Mouse (Mus musculus) B cell, adult 67 days (primary cell): ENCODE measurements around the gene Dpp3. TPM values are rescaled to one million over a fixed set of nuclear protein-coding genes. Genes with fewer than 3 reads are reported as not detected.

Experiments used
- total RNA-seq, 2 experiments: library from RNA; stranded (reverse); gene quantifications; 4 replicates each; pipeline ENCODE4 v1.2.4; 2023

Gene Dpp3
- 10 to 100 TPM; 78.9 to 86.2 TPM for total RNA-seq

GRCm38 (mm10) chr19:4927904-4928531 is at the start of gene Dpp3:
Dpp3 (minus strand) TSS chr19:4928287.

GRCm38 (mm10) chr19:4961928-4962601 is 34.0 kb upstream of the Dpp3 start, which contains the start of gene Mrpl11:
Mrpl11 (plus strand) TSS chr19:4962147.

DNA sequence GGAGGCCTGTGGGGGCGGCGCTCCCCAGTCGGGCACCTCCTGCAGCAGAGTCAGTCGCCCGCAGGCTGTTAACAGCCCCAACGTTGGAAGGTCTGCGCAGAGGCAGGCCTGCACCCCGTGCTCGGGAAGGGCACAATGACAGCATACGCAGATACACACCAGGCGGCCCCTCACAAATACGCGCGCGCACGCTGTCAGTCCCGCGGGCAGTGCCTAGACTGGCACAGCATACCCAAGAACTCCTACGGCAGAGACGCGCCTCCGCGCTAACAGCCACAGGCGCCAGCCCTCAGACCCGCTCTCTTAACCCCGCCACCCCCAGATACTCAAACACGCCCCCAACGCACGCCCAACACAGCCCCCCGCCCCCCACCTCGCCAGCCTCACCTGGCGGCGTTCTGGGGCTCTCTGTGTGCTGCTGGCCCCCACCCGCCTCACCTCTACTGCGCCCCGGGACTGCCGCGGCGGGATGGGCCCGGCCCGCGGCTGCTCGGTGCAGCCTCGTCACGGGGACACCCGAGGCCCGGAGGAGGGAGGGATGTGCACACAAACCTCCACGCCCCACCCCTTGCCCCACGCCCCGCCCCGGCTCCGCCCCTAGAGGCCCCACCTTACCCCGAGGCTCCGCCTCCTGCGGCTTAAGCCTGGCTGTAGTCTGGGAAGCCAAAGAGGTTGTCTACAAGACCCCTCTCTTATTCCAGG is 14.6 kb upstream of the Dpp3 start, which contains the start of gene Peli3:
TSS of gene Peli3 (minus strand) at position 577 of the 702 bp plus-strand sequence.

GRCm38 (mm10) chr19:4905979-4906794 is 21.9 kb downstream of the Dpp3 start, which contains the start of gene Bbs1:
Bbs1 (minus strand) TSS chr19:4906628.

GRCm38 (mm10) chr19:4878405-4879323 is 49.4 kb downstream of the Dpp3 start, which contains the start of gene Zdhhc24:
Zdhhc24 (plus strand) TSS chr19:4878668.

GRCm38 (mm10) chr19:4877785-4878184 is 50.3 kb downstream of the Dpp3 start, which contains the start of gene Actn3:
Actn3 (minus strand) TSS chr19:4877909.

Other genes starting within 250 kb of the Dpp3 start
- not detected for gene Gm960, start 229.6 kb downstream of the Dpp3 start, total RNA-seq
- gene Sptbn2, start 217.1 kb downstream of the Dpp3 start, total RNA-seq, result not detected
- 10 to 100 TPM; 27.3 to 27.7 TPM for gene Rbm4b, start 171.8 kb downstream of the Dpp3 start, total RNA-seq
- 10 to 100 TPM; 69.7 to 74.8 TPM for gene Rbm4, start 134.4 kb downstream of the Dpp3 start, total RNA-seq
- 10 to 100 TPM; 36.7 to 45.2 TPM for gene Gm21992, start 116.7 kb downstream of the Dpp3 start, total RNA-seq
- 10 to 100 TPM; 63.8 to 98.1 TPM for gene Rbm14, start 116.7 kb downstream of the Dpp3 start, total RNA-seq
- 10 to 100 TPM; 23.0 to 24.4 TPM for gene Ccs, start 89.0 kb downstream of the Dpp3 start, total RNA-seq
- not detected for gene Ccdc87, start 88.9 kb downstream of the Dpp3 start, total RNA-seq
- gene Ctsf, start 73.2 kb downstream of the Dpp3 start, total RNA-seq, result under 1 TPM in 1 of 2 experiments, not detected in 1; 0.87 TPM
- gene Actn3, start 50.4 kb downstream of the Dpp3 start, total RNA-seq, result not detected
- gene Zdhhc24, start 49.6 kb downstream of the Dpp3 start, total RNA-seq, result 1 to 10 TPM; 7.9 to 9.3 TPM
- 1 to 10 TPM; 4.1 to 4.3 TPM for gene Bbs1, start 21.7 kb downstream of the Dpp3 start, total RNA-seq
- gene Peli3, start 14.8 kb upstream of the Dpp3 start, total RNA-seq, result 1 to 10 TPM; 1.7 to 4.2 TPM
- 10 to 100 TPM; 22.0 to 39.4 TPM for gene Mrpl11, start 33.9 kb upstream of the Dpp3 start, total RNA-seq
- gene Npas4, start 62.0 kb upstream of the Dpp3 start, total RNA-seq, result not detected
- gene Slc29a2, start 95.6 kb upstream of the Dpp3 start, total RNA-seq, result 1 to 10 TPM; 5.6 to 9.4 TPM
- 1 to 10 TPM; 4.8 TPM for gene B4gat1, start 110.5 kb upstream of the Dpp3 start, total RNA-seq
- 1 to 10 TPM; 1.2 to 2.8 TPM for gene AC124502.3, start 110.6 kb upstream of the Dpp3 start, total RNA-seq
- 10 to 100 TPM; 63.7 to 71.9 TPM for gene Brms1, start 113.1 kb upstream of the Dpp3 start, total RNA-seq
- 1 to 10 TPM; 2.5 to 5.3 TPM for gene Rin1, start 122.2 kb upstream of the Dpp3 start, total RNA-seq
- gene Cd248, start 139.8 kb upstream of the Dpp3 start, total RNA-seq, result not detected
- gene Tmem151a, start 157.2 kb upstream of the Dpp3 start, total RNA-seq, result not detected
- 10 to 100 TPM; 29.3 to 49.9 TPM for gene Yif1a, start 160.3 kb upstream of the Dpp3 start, total RNA-seq
- 1 to 10 TPM; 1.2 to 2.2 TPM for gene Cnih2, start 170.2 kb upstream of the Dpp3 start, total RNA-seq
- 100 to 1,000 TPM; 102 to 110 TPM for gene Rab1b, start 178.8 kb upstream of the Dpp3 start, total RNA-seq
- 10 to 100 TPM; 42.3 to 50.5 TPM for gene Klc2, start 190.3 kb upstream of the Dpp3 start, total RNA-seq